Mouse (Mus musculus): ENCODE results near the gene Elp4. TPM values are rescaled to one million over a fixed set of nuclear protein-coding genes. Genes with fewer than 3 reads are reported as not detected.

Elp4 gene
- polyA plus RNA-seq, 1 experiment = 7.4 TPM

GRCm38 (mm10) chr2:105904757-105905146 is 388 bp upstream of the Elp4 start:
- Histone ChIP-seq H3K27ac (ENCODE audit: insufficient read depth, low read depth, low read length) (no peak overlapping the region), H3K4me3 (ENCODE audit: insufficient read depth, low read length) (peak overlapping the region; percentile 91), H3K4me1 (ENCODE audit: control insufficient read depth, insufficient read depth, low read length) (no peaks in the 10 kb centered on the region)
- TF ChIP-seq CTCF (IDR thresholded peaks at IDR 0.05; ENCODE audit: low read depth, low read length) (peak; percentile 6; the same call in 1 of the 2 replicates), POLR2A (IDR thresholded peaks at IDR 0.05; ENCODE audit: borderline replicate concordance, low read depth, low read length) (no peak)

DNA sequence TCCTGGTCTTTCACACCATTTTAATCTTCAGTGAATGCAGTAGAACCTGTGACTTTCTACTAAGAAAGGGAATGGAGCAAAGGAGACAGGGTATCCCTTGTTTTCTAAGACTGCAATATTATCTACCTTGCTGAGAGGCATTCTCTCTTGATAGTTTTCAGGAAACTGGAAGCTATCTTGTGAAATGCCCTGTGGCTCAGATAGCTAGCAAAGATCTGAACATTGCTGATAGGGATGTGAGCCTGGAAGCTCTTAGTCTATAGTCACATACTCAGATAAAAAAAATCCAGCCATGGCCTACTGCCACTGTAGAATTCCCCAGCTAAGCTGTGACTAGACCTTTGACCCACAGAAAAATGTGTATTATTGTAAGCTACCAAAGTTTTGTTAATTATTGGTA is 13.5 kb downstream of the Elp4 start:
- no peak overlapping the region for H3K27ac ChIP-seq (ENCODE audit: insufficient read depth, low read depth, low read length)
- H3K4me1 ChIP-seq (ENCODE audit: control insufficient read depth, insufficient read depth, low read length) = no peaks in the 10 kb centered on the region
- TF ChIP-seq CTCF (IDR thresholded peaks at IDR 0.05; ENCODE audit: low read depth, low read length) (no peak), POLR2A (IDR thresholded peaks at IDR 0.05; ENCODE audit: borderline replicate concordance, low read depth, low read length) (no peak)
- H3K4me3 ChIP-seq (ENCODE audit: insufficient read depth, low read length) = no peak overlapping the region

GRCm38 (mm10) chr2:105873403-105873802 is 31.0 kb downstream of the Elp4 start:
- no peak for TF ChIP-seq POLR2A (IDR thresholded peaks at IDR 0.05; ENCODE audit: borderline replicate concordance, low read depth, low read length)
- no peak for TF ChIP-seq CTCF (IDR thresholded peaks at IDR 0.05; ENCODE audit: low read depth, low read length)
- no peaks in the 10 kb centered on the region for H3K4me1 ChIP-seq (ENCODE audit: control insufficient read depth, insufficient read depth, low read length)

GRCm38 (mm10) chr2:105854740-105855139 is 49.6 kb downstream of the Elp4 start:
- TF ChIP-seq CTCF (IDR thresholded peaks at IDR 0.05; ENCODE audit: low read depth, low read length) = no peak
- TF ChIP-seq POLR2A (IDR thresholded peaks at IDR 0.05; ENCODE audit: borderline replicate concordance, low read depth, low read length) = no peak

More at GRCm38 (mm10) chr2:105873403-105873802, 31.0 kb downstream of the Elp4 start:
- no peak overlapping the region for H3K27ac ChIP-seq (ENCODE audit: insufficient read depth, low read depth, low read length)
- no peak overlapping the region for H3K4me3 ChIP-seq (ENCODE audit: insufficient read depth, low read length)

DNA sequence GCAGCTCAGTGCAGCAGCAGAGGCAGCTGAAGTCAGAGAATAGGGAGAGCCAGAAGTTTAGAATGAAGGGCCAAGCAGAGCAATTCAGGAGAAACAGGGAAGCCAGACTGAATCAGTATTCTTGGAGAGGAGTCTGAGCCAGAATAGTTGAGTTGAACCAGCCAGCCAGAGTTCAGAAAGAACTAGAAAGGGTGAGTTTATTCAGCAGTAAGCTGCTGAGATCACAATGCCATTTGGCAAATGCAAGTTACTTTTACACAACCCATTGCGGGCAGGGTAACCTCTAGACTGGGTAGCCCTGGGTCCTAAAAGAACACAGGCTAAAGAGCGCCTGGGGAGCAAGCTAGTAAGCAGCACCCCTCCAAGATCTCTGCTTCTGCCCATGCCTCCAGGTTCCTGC is 51.4 kb downstream of the Elp4 start:
- H3K4me3 ChIP-seq (ENCODE audit: insufficient read depth, low read length) = no peak overlapping the region
- TF ChIP-seq CTCF (IDR thresholded peaks at IDR 0.05; ENCODE audit: low read depth, low read length) (no peak), POLR2A (IDR thresholded peaks at IDR 0.05; ENCODE audit: borderline replicate concordance, low read depth, low read length) (no peak)

More at GRCm38 (mm10) chr2:105854740-105855139, 49.6 kb downstream of the Elp4 start:
- Histone ChIP-seq H3K4me1 (ENCODE audit: control insufficient read depth, insufficient read depth, low read length) (no peaks in the 10 kb centered on the region), H3K27ac (ENCODE audit: insufficient read depth, low read depth, low read length) (no peak overlapping the region), H3K4me3 (ENCODE audit: insufficient read depth, low read length) (no peak overlapping the region)

GRCm38 (mm10) chr2:105851714-105852293 is 52.6 kb downstream of the Elp4 start:
- H3K27ac ChIP-seq (ENCODE audit: insufficient read depth, low read depth, low read length) = no peak overlapping the region
- no peaks in the 10 kb centered on the region for H3K4me1 ChIP-seq (ENCODE audit: control insufficient read depth, insufficient read depth, low read length)
- TF ChIP-seq CTCF (IDR thresholded peaks at IDR 0.05; ENCODE audit: low read depth, low read length) (no peak), POLR2A (IDR thresholded peaks at IDR 0.05; ENCODE audit: borderline replicate concordance, low read depth, low read length) (no peak)
- no peak overlapping the region for H3K4me3 ChIP-seq (ENCODE audit: insufficient read depth, low read length)

More for the DNA sequence above, 51.4 kb downstream of the Elp4 start:
- Histone ChIP-seq H3K27ac (ENCODE audit: insufficient read depth, low read depth, low read length) (no peak overlapping the region), H3K4me1 (ENCODE audit: control insufficient read depth, insufficient read depth, low read length) (no peaks in the 10 kb centered on the region)

DNA sequence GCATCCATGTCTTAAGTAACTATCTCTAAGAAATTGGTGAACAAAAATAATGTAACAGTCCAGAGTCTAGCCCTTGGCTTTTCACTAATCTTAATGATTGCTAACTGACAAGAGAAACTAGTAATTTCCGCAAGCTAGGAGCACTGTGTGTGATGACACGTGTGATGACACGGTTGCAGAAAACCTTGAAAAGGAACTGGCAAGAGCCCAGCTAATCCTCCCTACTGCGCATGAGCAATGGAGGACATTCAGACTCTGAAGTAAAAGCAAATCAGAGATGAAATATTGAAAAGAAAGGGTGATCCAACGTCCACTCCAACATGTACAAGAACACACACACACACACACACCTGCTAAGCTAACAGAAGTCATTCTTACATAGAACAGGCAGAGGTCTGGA is 61.2 kb downstream of the Elp4 start:
- Histone ChIP-seq H3K4me1 (ENCODE audit: control insufficient read depth, insufficient read depth, low read length) (no peaks in the 10 kb centered on the region), H3K27ac (ENCODE audit: insufficient read depth, low read depth, low read length) (no peak overlapping the region), H3K4me3 (ENCODE audit: insufficient read depth, low read length) (no peak overlapping the region)
- TF ChIP-seq POLR2A (IDR thresholded peaks at IDR 0.05; ENCODE audit: borderline replicate concordance, low read depth, low read length) (no peak), CTCF (IDR thresholded peaks at IDR 0.05; ENCODE audit: low read depth, low read length) (no peak)

DNA sequence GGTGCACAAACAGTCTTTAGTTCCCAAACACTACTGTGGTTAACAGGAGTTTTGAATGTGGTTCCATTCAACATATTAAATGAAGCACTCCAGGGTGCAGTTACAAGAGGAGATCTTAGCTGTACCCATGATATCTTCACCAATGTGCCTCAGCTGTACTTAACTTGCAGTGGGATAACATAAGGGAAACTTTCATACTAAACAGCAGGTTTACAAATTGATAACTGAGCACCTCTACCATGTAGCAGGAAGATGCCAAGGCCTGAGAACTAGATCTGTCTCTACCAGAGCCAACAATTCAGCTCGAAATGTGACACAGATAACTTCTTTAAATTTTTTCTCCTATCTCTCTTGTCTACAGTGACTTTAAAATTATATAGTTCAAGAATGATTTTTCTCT is 86.4 kb downstream of the Elp4 start:
- H3K27ac ChIP-seq (ENCODE audit: insufficient read depth, low read depth, low read length) = no peak overlapping the region
- no peaks in the 10 kb centered on the region for H3K4me1 ChIP-seq (ENCODE audit: control insufficient read depth, insufficient read depth, low read length)
- no peak overlapping the region for H3K4me3 ChIP-seq (ENCODE audit: insufficient read depth, low read length)
- TF ChIP-seq POLR2A (IDR thresholded peaks at IDR 0.05; ENCODE audit: borderline replicate concordance, low read depth, low read length) = no peak
- TF ChIP-seq CTCF (IDR thresholded peaks at IDR 0.05; ENCODE audit: low read depth, low read length) = no peak

- Histone ChIP-seq H3K27ac (ENCODE audit: insufficient read depth, low read depth, low read length) (no peak overlapping the region), H3K4me3 (ENCODE audit: insufficient read depth, low read length) (no peak overlapping the region), H3K4me1 (ENCODE audit: control insufficient read depth, insufficient read depth, low read length) (no peaks in the 10 kb centered on the region)
- TF ChIP-seq POLR2A (IDR thresholded peaks at IDR 0.05; ENCODE audit: borderline replicate concordance, low read depth, low read length) (no peak), CTCF (IDR thresholded peaks at IDR 0.05; ENCODE audit: low read depth, low read length) (no peak)
Observed at GRCm38 (mm10) chr2:105815170-105815569, 89.2 kb downstream of the Elp4 start.

- TF ChIP-seq POLR2A (IDR thresholded peaks at IDR 0.05; ENCODE audit: borderline replicate concordance, low read depth, low read length) (no peak), CTCF (IDR thresholded peaks at IDR 0.05; ENCODE audit: low read depth, low read length) (no peak)
- H3K4me3 ChIP-seq (ENCODE audit: insufficient read depth, low read length) = no peak overlapping the region
- H3K4me1 ChIP-seq (ENCODE audit: control insufficient read depth, insufficient read depth, low read length) = no peaks in the 10 kb centered on the region
- no peak overlapping the region for H3K27ac ChIP-seq (ENCODE audit: insufficient read depth, low read depth, low read length)
Observed at GRCm38 (mm10) chr2:105813041-105813440, 91.3 kb downstream of the Elp4 start.

All from bone marrow macrophage, adult 2 months (primary cell).